Mouse (Mus musculus) CH12.LX (cell line): ENCODE measurements around the gene Stac.

ENCODE experiments used
- CHD1 ChIP-seq: IDR thresholded peaks from 2 replicates; pipeline ENCODE4 v1.6.1; 2012; ENCODE audit warnings: low read depth, low read length, improper control_type of control experiment, inconsistent platforms
- CHD2 ChIP-seq: IDR thresholded peaks from 2 replicates; pipeline ENCODE4 v1.6.1; 2011; ENCODE audit warnings: low read length, improper control_type of control experiment
- CTCF ChIP-seq, 2 experiments: IDR thresholded peaks in 1 of 2; conservative IDR thresholded peaks in 1 of 2; 2 replicates each; pipeline ENCODE4 v1.5.1; 2011 to 2012; ENCODE audit warnings: low read depth in 2 of 2, low read length in 2 of 2, improper control_type of control experiment in 1 of 2, inconsistent platforms in 1 of 2, mild to moderate bottlenecking in 1 of 2, moderate library complexity in 1 of 2
- EP300 ChIP-seq: IDR thresholded peaks from 2 replicates; pipeline ENCODE4 v1.6.1; 2011; ENCODE audit warnings: low read length, improper control_type of control experiment
- HCFC1 ChIP-seq: IDR thresholded peaks from 2 replicates; pipeline ENCODE4 v1.6.1; 2012; ENCODE audit warnings: low read depth, mild to moderate bottlenecking, inconsistent platforms, low read length, improper control_type of control experiment
- MAX ChIP-seq: IDR thresholded peaks from 2 replicates; pipeline ENCODE4 v1.6.1; 2011; ENCODE audit warnings: low read length, improper control_type of control experiment
- MXI1 ChIP-seq: IDR thresholded peaks from 2 replicates; pipeline ENCODE4 v1.6.1; 2011; ENCODE audit warnings: mild to moderate bottlenecking, low read depth, low read length, improper control_type of control experiment
- POLR2A ChIP-seq: IDR thresholded peaks from 2 replicates; pipeline ENCODE4 v1.6.1; 2011; ENCODE audit warnings: low read depth, mild to moderate bottlenecking, improper control_type of control experiment, low read length
- RAD21 ChIP-seq: IDR thresholded peaks from 2 replicates; pipeline ENCODE4 v1.6.1; 2011; ENCODE audit warnings: low read depth, mild to moderate bottlenecking, low read length, improper control_type of control experiment, moderate library complexity
- SMC3 ChIP-seq: IDR thresholded peaks from 2 replicates; pipeline ENCODE4 v1.6.1; 2011; ENCODE audit warnings: low read depth, low read length, improper control_type of control experiment
- TBP ChIP-seq: conservative IDR thresholded peaks from 2 replicates; pipeline ENCODE4 v1.6.1; 2011; ENCODE audit warnings: low read depth, low read length, improper control_type of control experiment
- TCF12 ChIP-seq: IDR thresholded peaks from 2 replicates; pipeline ENCODE4 v1.6.1; 2014; ENCODE audit warnings: low read depth, mild to moderate bottlenecking, inconsistent platforms, low read length, improper control_type of control experiment
- ZKSCAN1 ChIP-seq: IDR thresholded peaks from 2 replicates; pipeline ENCODE4 v1.6.1; 2012; ENCODE audit warnings: low read depth, inconsistent platforms, low read length, improper control_type of control experiment, borderline replicate concordance

- TF ChIP-seq RAD21, result no peak
- no peak for TF ChIP-seq ZKSCAN1
- TF ChIP-seq SMC3, result no peak
- TF ChIP-seq TBP, result no peak
- TF ChIP-seq HCFC1, result no peak
- no peak for TF ChIP-seq EP300
- TF ChIP-seq CHD1, result no peak
- TF ChIP-seq CTCF (conservative IDR thresholded peaks at IDR 0.05 in 1 of 2, IDR thresholded peaks at IDR 0.05 in 1 of 2; ENCODE audit: low read depth in 2 of 2, low read length in 2 of 2), result no peak
- no peak for TF ChIP-seq CHD2
- no peak for TF ChIP-seq MXI1
- TF ChIP-seq POLR2A, result no peak
- no peak for TF ChIP-seq MAX
- no peak for TF ChIP-seq TCF12
Observed at GRCm38 (mm10) chr9:111632833-111633232, 57.3 kb downstream of the Stac start.
